Mouse (Mus musculus) bone marrow macrophage, adult 2 months (primary cell): ENCODE results near the gene Syt12. TPM values are rescaled to one million over a fixed set of nuclear protein-coding genes. Genes with fewer than 3 reads are reported as not detected.
A peak's percentile ranks its signal among the peaks of the same experiment; 100 is the strongest.

Experiments
- H3K27ac ChIP-seq: 2 replicates; pipeline ENCODE4 v1.5.1; 2012; ENCODE audit warnings: low read depth, low read length; ENCODE audit not compliant: insufficient read depth
- H3K4me1 ChIP-seq: 2 replicates; pipeline ENCODE4 v1.6.1; 2012; ENCODE audit warnings: low read length; ENCODE audit not compliant: control insufficient read depth, insufficient read depth
- H3K4me3 ChIP-seq: 2 replicates; pipeline ENCODE4 v1.5.1; 2012; ENCODE audit warnings: mild to moderate bottlenecking, low read length, moderate library complexity; ENCODE audit not compliant: insufficient read depth
- CTCF ChIP-seq: IDR thresholded peaks from 2 replicates; pipeline ENCODE4 v1.5.1; 2012; ENCODE audit warnings: low read depth, mild to moderate bottlenecking, low read length, moderate library complexity
- POLR2A ChIP-seq: IDR thresholded peaks from 2 replicates; pipeline ENCODE4 v1.6.1; 2012; ENCODE audit warnings: mild to moderate bottlenecking, low read depth, low read length, borderline replicate concordance
- polyA plus RNA-seq: library from polyadenylated mRNA; stranded (reverse); fragments of >200 nt; gene quantifications from 2 replicates; pipeline ENCODE4 v1.2.4, GENCODE M21; 2012; ENCODE audit not compliant: missing spikeins, insufficient read depth, insufficient read length

Gene Syt12
- polyA plus RNA-seq: not detected in 2 replicates

GRCm38 (mm10) chr19:4477345-4478189 is at the start of gene Syt12:
Syt12 (minus strand) TSS chr19:4477447.
- H3K4me1 ChIP-seq: no peaks in the 10 kb centered on the region
- H3K4me3 ChIP-seq: peak within 1 kb of the TSS; percentile 50

GRCm38 (mm10) chr19:4521426-4522050 is 44.3 kb upstream of the Syt12 start:
- no peak overlapping the region for H3K4me3 ChIP-seq
- H3K27ac ChIP-seq: no peak overlapping the region
- H3K4me1 ChIP-seq: peaks cover 14% of the 10 kb centered on the region
- TF ChIP-seq POLR2A (no peak), CTCF (no peak)

More at GRCm38 (mm10) chr19:4477345-4478189, at the start of gene Syt12:
- H3K27ac ChIP-seq: no peak within 1 kb of the TSS
- TF ChIP-seq POLR2A (no peak), CTCF (no peak)

DNA sequence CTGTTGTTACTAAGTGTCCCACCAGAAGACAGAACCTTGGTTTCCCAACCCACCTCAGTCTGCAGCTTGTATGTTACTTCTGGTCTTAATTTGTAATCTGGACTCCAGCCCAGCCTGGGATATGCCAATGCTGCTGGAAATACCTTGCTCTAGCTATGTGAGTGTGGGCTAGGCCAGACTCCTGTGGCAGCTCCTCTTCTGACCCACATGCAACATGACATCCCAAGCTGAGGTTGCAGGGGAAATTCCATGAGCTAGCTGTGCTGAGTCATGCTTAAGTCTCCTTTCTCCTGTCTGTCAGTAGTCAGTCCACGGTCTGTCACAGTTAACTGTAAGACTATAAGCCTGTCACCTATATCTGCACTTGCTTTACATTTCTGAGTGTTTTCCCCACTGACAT is 40.2 kb upstream of the Syt12 start:
- TF ChIP-seq POLR2A: no peak
- TF ChIP-seq CTCF: no peak
- H3K4me1 ChIP-seq: peaks cover 18% of the 10 kb centered on the region
- H3K27ac ChIP-seq: no peak overlapping the region
- H3K4me3 ChIP-seq: no peak overlapping the region

DNA sequence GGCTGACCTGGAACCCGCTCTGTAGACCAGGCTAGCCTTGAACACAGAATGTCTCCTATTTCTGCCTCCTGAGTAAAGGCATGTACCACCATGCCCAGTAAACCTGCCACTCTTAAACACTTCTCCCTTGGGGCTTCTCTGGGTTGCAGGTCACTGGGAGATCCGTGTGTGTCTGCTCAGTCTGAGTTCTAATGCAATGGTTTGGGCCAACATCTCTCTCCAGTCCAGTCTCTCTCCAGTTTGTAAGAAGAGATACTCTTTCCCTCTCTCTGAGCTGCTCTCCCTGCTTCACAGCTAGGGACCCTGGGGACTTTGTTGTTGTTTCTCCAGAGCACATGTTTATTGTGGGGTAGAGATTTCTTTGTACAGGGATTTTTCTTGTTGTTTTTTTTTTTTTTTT is 39.0 kb upstream of the Syt12 start:
- no peak overlapping the region for H3K4me3 ChIP-seq
- H3K4me1 ChIP-seq: peaks cover 14% of the 10 kb centered on the region
- TF ChIP-seq POLR2A (no peak), CTCF (no peak)
- no peak overlapping the region for H3K27ac ChIP-seq

- peaks cover 16% of the 10 kb centered on the region for H3K4me1 ChIP-seq
- no peak overlapping the region for H3K27ac ChIP-seq
- TF ChIP-seq POLR2A: no peak
- no peak for TF ChIP-seq CTCF
- no peak overlapping the region for H3K4me3 ChIP-seq
These were observed 38.5 kb upstream of the Syt12 start for GRCm38 (mm10) chr19:4515746-4516145.

GRCm38 (mm10) chr19:4513236-4513858 is 36.1 kb upstream of the Syt12 start:
- Histone ChIP-seq H3K27ac (no peak overlapping the region), H3K4me3 (no peak overlapping the region), H3K4me1 (peaks cover 14% of the 10 kb centered on the region)
- TF ChIP-seq POLR2A (no peak), CTCF (no peak)

DNA sequence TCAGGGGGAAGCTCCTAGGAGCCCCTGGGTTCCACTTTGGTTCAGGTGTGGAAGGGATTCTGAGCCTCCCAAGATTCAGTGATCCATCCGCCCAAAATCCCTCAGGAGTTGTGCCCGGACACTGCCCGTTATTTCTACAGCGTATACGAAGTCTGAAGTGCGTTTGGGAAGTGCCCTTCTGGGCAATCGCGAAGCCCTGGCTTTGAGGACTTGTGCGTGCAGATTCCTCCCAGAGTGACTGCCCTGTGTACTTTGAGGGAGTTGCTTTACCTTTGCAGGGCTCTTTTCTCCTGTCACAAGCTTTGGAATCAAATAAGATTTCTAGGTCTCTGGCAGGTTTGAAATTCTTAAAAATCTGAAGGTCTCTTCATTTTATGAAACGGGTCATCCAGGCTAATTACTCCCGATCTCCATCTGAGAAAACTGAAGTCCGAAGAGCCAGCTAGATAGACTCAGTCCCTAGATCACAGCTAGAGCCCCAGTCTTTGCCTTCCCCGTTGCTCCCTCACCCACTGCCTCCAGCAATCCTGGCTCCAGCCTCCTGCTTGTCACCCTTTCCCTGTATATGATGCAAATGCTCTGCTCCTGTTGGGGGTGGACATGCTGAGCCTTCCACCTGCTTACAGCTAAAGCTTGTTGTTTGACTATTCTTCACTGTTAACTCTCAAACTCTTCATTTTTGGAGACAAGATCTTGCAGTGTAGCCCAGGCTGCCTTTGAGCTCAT is 34.0 kb upstream of the Syt12 start:
- Histone ChIP-seq H3K27ac (no peak overlapping the region), H3K4me3 (peak overlapping the region; percentile 76), H3K4me1 (peaks cover 5% of the 10 kb centered on the region)
- no peak for TF ChIP-seq POLR2A
- no peak for TF ChIP-seq CTCF

DNA sequence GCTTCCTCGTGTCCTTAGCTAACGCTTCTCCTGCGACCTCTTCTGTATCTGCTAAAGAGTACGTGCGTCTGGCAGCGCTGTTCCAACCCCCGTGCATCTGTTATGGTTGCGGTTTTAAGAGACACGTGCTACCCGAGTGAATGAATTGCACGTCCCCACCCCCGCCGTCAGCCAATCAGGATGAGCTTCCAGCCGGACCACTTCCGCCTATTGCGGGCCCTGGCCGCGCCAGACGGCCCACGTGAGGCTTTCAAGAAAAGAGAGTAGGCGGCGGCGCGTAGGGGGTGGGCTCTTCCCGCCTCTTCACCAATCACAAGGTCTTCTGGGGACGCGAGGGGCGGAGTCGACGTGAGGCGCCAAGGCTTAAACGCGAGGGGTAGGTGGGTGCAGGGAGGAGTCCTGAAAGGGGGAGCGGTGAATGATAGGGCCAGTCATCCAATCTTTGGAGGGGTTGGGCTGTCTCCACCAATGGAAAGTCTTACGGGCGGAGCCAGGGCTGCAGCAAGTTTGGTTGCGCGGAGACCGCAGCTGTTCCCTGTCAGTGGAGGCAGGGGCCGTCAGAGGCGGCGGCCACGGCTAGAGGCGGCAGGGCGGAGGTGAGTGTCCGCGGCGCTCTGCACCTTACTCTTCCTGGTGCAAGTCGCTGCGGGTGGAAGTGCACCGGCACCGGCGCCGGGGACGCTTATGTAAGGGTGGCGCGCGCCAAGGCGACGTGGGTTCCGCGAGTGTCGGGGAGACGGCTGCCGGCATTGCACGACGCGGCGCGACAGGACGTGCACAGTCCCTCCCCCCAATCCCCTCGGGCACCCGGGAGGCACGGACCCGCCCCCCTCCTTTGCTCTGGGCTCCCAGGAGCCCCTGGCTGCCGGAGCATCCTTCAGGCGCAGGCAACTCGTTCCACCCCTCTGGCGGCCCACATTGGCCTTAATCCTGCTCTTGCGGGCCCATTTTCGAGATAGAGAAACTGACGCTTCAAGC is 33.0 kb upstream of the Syt12 start, which contains the start of gene Pcx:
TSS of gene Pcx (plus strand) at position 487 of the 978 bp plus-strand sequence.
- H3K27ac ChIP-seq: no peak within 1 kb of the TSS
- no peak for TF ChIP-seq POLR2A
- no peak for TF ChIP-seq CTCF
- H3K4me1 ChIP-seq: peaks cover 2% of the 10 kb centered on the region; the same call in 1 of the 2 replicates
- peak within 1 kb of the TSS; percentile 76 for H3K4me3 ChIP-seq
